Mouse (Mus musculus) testis, adult 2 months (tissue): ENCODE results near the gene Galnt2. TPM values are rescaled to one million over a fixed set of nuclear protein-coding genes. Genes with fewer than 3 reads are reported as not detected.

Experiments used
- H3K27ac ChIP-seq: fragments of 200-500 bp; 2 replicates; pipeline ENCODE4 v1.5.1; 2012; ENCODE audit warnings: low read depth, low read length; ENCODE audit not compliant: control insufficient read depth, insufficient read depth
- H3K27me3 ChIP-seq: fragments of 200-500 bp; 2 replicates; pipeline ENCODE4 v1.6.1; 2012; ENCODE audit warnings: mild to moderate bottlenecking, low read length, moderate library complexity; ENCODE audit not compliant: control insufficient read depth, insufficient read depth
- H3K36me3 ChIP-seq: fragments of 200-500 bp; 2 replicates; pipeline ENCODE4 v1.6.1; 2012; ENCODE audit warnings: mild to moderate bottlenecking, low read length; ENCODE audit not compliant: control insufficient read depth, insufficient read depth
- H3K4me1 ChIP-seq: fragments of 200-500 bp; 2 replicates; pipeline ENCODE4 v1.6.1; 2012; ENCODE audit warnings: low read length; ENCODE audit not compliant: control insufficient read depth, insufficient read depth
- H3K4me3 ChIP-seq: fragments of 200-500 bp; 2 replicates; pipeline ENCODE4 v1.5.1; 2012; ENCODE audit warnings: low read depth, mild to moderate bottlenecking, low read length, moderate library complexity, mixed read lengths; ENCODE audit not compliant: control insufficient read depth
- CTCF ChIP-seq: fragments of 200-500 bp; IDR thresholded peaks from 2 replicates; pipeline ENCODE4 v1.5.1; 2012; ENCODE audit warnings: low read depth, mild to moderate bottlenecking, inconsistent platforms, low read length, moderate library complexity; ENCODE audit not compliant: control insufficient read depth, insufficient read depth, insufficient replicate concordance
- POLR2A ChIP-seq: fragments of 200-500 bp; IDR thresholded peaks from 2 replicates; pipeline ENCODE4 v1.6.1; 2012; ENCODE audit warnings: low read depth, mild to moderate bottlenecking, inconsistent platforms, low read length, moderate library complexity; ENCODE audit not compliant: control insufficient read depth
- polyA plus RNA-seq: library from polyadenylated mRNA; depleted of rRNA; stranded (reverse); fragments of >200 nt; gene quantifications from 2 replicates; pipeline ENCODE4 v1.2.3, GENCODE M21; 2012

Galnt2 gene
- polyA plus RNA-seq, 1 experiment = 0.91 TPM

DNA sequence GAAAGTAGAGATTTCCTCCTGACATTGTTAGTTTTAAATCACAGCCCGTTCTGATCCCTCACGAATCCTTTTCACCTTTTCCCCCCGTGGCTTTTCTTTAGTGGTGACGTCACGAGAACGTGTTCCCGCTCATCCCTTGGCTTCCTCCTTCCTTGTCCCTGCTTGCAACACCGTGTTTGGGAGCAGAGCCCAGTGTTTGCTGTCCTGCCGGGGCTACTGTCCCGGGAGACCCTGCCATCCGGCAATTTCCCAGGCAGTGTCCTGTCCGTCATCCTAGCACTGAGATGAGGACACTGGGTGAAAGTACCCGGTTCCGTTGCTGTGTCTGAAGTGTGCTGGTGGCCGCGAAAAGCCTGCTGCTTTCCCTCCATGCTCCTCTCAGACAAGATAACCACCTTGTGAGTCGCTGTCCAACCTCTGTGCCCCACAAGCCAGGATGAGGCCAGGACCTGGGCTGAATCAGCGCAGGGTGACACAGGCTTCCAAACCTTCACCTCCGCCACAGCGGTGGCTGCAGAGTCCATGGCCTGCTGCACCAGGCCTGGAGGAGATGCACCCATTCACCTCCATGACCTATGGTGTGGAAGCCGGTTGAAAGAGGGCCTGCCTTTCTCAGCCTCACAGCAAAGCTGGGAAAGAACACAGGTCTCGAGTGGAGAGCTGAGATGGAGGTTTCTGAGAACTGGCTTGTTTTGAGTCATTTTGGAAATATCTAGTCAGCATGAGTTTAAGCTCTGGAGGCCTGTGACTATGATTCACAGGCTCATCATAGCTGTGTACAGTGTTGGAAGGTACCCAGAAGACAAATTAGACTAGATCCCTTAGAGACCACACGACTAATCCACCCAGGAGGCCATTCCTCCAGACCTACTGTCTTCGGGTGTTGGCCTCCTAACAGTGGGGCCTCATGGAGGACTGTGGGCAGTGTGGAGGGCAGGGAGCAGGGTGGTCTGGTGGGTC, 47.0 kb downstream of the Galnt2 start:
- Histone ChIP-seq H3K27ac (no peak overlapping the region), H3K27me3 (no peaks in the 10 kb centered on the region), H3K4me1 (no peaks in the 10 kb centered on the region; the same call in 1 of the 2 replicates), H3K4me3 (no peak overlapping the region), H3K36me3 (no peaks in the 10 kb centered on the region)
- TF ChIP-seq CTCF (no peak), POLR2A (no peak)

DNA sequence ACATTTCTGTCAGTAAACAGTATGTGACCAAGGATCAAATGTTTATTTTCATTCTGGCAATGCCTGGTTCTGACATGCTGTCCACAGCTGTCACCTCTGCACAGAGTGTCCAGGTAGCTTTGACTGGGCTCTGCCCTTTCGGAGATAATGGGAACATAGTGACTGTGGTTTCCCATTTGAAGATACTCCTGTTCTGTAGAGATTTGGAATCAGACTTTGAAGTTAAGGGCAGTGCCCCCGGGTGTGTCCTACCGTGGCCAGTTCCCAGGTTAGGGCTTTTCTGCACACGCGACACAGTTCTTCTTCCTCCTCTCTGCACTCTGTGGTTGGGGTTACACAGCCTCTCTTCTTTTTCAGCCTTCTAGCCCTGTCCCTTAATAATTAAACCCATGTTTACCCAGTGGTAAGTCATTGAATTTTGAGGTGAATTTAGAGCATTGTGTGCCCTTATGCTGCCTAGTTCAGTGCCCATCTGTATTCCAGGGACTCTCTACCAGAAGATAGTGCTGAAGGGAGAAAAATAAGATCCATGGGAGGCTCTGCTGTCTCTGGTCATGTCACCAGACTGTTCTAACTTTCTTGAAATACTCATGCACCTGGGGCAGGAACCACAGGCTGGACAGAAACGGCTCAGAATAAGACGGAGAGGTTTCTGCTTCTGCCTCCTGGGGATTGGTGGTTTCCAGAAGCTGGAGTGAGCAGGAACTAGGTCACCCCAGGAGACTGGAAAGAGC, 47.9 kb downstream of the Galnt2 start:
- Histone ChIP-seq H3K27me3 (no peaks in the 10 kb centered on the region), H3K27ac (no peak overlapping the region), H3K4me3 (no peak overlapping the region), H3K36me3 (no peaks in the 10 kb centered on the region), H3K4me1 (no peaks in the 10 kb centered on the region; the same call in 1 of the 2 replicates)
- no peak for TF ChIP-seq CTCF
- no peak for TF ChIP-seq POLR2A

DNA sequence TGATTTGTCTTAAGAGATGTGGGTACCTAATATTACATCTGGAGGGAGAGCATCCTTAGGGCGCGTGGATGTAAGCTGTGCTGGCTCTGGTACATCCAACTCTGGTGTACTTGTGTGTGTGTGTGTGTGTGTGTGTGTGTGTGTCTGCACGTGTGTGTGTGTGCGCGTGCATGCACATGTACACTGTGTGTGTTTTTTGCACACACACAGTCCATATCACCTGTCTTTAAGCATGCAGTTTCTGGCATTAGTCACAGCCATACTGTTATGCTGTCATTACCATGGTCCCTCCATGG, 48.4 kb downstream of the Galnt2 start:
- H3K4me1 ChIP-seq = no peaks in the 10 kb centered on the region; the same call in 1 of the 2 replicates

DNA sequence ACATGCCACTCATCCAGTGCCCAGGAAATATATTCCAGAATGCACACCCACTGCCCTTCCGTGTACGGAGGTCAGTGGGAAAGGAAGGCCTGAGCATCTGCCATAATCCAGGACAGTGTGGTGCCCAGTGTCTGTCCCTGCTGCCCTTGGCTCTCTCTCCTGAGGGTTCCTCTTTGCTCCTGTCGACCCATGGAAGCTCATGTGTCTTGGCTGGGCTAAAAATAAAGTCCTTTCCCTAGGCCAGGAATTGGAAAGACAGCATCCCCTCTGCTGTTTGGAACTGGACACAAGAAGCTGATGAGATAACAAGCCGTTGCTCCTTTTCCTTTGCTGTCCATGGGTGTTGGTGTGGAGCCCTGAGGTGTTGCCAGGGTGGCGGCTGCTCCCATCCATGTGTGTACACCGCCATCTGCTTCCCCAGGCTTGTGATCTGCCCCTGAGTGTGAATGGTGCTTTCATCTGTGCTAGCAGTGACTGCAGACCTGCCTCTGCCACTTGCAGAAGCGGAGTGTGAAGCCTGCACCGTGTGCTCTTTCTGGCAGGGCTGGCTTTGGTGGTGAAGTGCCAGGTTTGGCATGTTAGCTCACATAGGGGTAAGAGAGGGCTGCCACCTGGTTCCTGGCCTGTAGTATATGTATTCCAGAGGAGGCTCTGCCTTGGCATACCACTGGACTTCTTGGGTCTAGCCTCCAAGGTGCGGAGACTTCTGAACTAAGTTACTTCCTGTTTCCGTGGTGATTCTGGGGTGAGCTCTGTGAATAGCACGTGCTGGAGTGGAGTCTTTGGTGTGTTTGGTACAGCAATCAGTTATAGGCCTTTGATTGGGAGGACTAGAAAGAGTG, 50.7 kb downstream of the Galnt2 start:
- H3K27me3 ChIP-seq = no peaks in the 10 kb centered on the region
- no peak overlapping the region for H3K27ac ChIP-seq
- H3K4me1 ChIP-seq = no peaks in the 10 kb centered on the region; the same call in 1 of the 2 replicates

More for the DNA sequence above, 48.4 kb downstream of the Galnt2 start:
- TF ChIP-seq CTCF (no peak), POLR2A (no peak)
- no peaks in the 10 kb centered on the region for H3K36me3 ChIP-seq
- H3K4me3 ChIP-seq = no peak overlapping the region
- H3K27me3 ChIP-seq = no peaks in the 10 kb centered on the region
- H3K27ac ChIP-seq = no peak overlapping the region

DNA sequence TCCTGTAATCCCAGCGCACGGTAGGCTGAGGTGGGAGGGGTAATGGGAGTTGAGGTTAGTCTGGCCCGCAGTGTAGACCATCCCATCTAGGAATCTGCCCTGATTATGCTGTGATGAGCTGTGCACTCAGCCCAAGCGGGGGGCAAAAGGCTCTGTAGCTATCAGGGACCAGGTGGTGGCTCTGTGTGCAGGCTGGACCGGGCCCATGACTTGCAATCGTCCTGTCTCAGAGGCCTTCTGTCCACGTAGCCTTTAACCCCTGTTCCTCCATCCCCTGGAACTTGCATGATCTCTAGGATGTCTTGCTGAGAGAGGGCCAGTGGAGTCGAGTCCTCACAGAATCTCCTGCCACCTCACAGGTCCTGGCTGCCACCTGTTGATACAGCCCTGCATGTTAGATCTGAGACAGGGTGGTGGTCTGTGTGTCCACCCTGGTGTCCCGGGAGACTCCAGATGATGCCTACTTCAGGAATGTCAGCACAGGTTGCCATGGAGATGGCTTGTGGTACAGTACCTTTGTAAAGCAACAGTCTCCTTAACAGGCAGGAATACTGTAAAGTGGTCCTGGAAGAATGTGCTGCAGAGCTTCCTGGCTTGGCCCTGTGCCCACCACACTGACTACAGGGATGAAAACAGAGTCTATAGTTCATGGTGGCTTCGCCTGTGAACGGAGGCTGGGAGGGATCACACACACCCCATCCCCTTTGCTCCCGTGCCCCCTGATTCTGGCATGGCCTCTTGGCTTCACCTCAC, 51.9 kb downstream of the Galnt2 start:
- H3K27ac ChIP-seq = no peak overlapping the region
- no peaks in the 10 kb centered on the region for H3K27me3 ChIP-seq
- TF ChIP-seq CTCF = no peak
- no peak for TF ChIP-seq POLR2A
- H3K36me3 ChIP-seq = no peaks in the 10 kb centered on the region
- H3K4me3 ChIP-seq = no peak overlapping the region
- no peaks in the 10 kb centered on the region; the same call in 1 of the 2 replicates for H3K4me1 ChIP-seq

More for the DNA sequence above, 50.7 kb downstream of the Galnt2 start:
- TF ChIP-seq POLR2A (no peak), CTCF (no peak)
- H3K4me3 ChIP-seq = no peak overlapping the region
- no peaks in the 10 kb centered on the region for H3K36me3 ChIP-seq

DNA sequence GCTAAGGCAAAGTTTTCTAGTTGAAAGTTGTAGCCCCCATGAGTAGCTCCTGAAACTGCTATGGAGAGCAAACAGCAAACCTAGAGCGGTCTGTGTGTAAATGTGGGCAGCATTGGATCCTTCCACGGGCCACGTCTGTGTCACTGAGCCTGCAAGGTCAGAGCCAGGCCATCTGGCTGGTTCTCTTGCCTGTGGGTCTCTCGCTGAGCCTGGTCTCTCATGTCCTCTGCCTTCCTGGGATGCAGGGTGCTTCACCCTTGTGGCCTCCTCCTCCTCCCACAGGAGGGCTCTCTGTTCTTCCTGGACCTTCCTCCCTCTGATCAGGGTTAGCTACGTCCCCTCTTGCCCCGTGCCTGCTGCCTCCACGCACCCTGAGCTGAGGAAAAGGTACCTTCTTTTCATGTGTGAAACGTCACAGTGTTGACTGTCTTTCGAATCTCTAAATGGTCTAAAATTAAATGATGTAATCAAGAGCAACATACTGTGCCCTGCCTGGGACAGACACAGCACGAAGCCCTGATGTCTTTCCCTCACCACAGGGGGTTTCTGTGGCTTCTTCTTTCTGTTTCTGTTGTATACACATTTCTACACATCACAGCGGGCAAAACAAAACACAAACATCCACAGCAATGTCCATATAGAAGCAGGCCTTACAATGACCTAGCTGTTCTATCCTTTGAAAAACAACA, 52.6 kb downstream of the Galnt2 start:
- Histone ChIP-seq H3K4me1 (no peaks in the 10 kb centered on the region; the same call in 1 of the 2 replicates), H3K4me3 (no peak overlapping the region), H3K36me3 (no peaks in the 10 kb centered on the region), H3K27me3 (no peaks in the 10 kb centered on the region), H3K27ac (no peak overlapping the region)
- no peak for TF ChIP-seq POLR2A
- TF ChIP-seq CTCF = no peak
